Comparison of ENCODE assay signal across 9 mouse cellular contexts in the genomic region with DNA sequence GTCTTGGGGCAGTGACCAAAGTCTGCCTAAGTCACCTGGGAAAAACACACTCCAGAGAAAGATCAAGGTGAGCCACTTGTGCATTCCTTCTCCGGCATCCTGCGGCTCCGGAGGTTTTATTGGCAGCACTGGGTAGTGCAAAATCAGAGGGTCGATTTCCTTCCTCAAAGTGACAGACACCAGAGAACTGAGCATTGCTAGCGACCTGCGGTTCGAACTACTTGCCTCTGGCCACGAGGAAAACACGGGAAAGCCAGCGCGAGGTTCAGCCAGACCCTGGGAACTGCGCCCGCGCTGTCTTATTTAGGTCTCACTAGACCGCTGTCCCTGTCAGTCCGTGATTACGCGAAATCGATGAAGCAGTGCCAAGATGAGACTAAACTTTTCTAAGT. TPM values are rescaled to one million over a fixed set of nuclear protein-coding genes. Genes with fewer than 3 reads are reported as not detected.
DNase-seq lines count a peak whose midpoint lies in the region; ATAC-seq lines count a peak whose summit lies in the region.
"Had no signal": no experiment of that assay in that cellular context is flagged by ENCODE, and none has a peak within 500 bp of the region (broad histone marks: within the 10 kb centered on the region; RNA-seq: fewer than 3 reads in every experiment).

No protein-coding gene starts in this region.

- H3K27me3 ChIP-seq in heart, embryonic 11.5 days (ENCODE audit: control insufficient read depth, insufficient read depth, low read length): peaks cover 16% of the 10 kb centered on the region
- peaks cover 12% of the 10 kb centered on the region for H3K27me3 ChIP-seq in intestine, embryonic 15.5 days (replicated peaks)
- peaks cover 32% of the 10 kb centered on the region for H3K27me3 ChIP-seq in liver, embryonic 16.5 days (ENCODE audit: control insufficient read depth, insufficient read depth, low read depth, low read length)

- no peaks in the 10 kb centered on the region for H3K9me3 ChIP-seq in heart, embryonic 11.5 days (replicated peaks; ENCODE audit: control insufficient read depth, low read length)
- no peaks in the 10 kb centered on the region for H3K9me3 ChIP-seq in intestine, embryonic 15.5 days
- no peaks in the 10 kb centered on the region for H3K9me3 ChIP-seq in liver, embryonic 16.5 days (replicated peaks; ENCODE audit: control insufficient read depth, low read length)

- H3K9ac ChIP-seq in heart, embryonic 11.5 days (ENCODE audit: low read depth, low read length): no peak overlapping the region
- H3K9ac ChIP-seq in intestine, embryonic 15.5 days: no peak overlapping the region
- H3K9ac ChIP-seq in liver, embryonic 16.5 days (ENCODE audit: low read depth, low read length): no peak overlapping the region

- WGBS in heart, embryonic 11.5 days (ENCODE audit: insufficient replicate concordance): 2% methylated on average over 19 of the region's 19 CpGs
- WGBS in intestine, embryonic 15.5 days: 2% methylated on average over 19 of the region's 19 CpGs
- WGBS in liver, embryonic 16.5 days (ENCODE audit: insufficient replicate concordance): 1% methylated on average over 19 of the region's 19 CpGs

- H3K4me3 ChIP-seq in heart, embryonic 11.5 days (ENCODE audit: low read depth, low read length): peak overlapping the region; percentile 70
- peak overlapping the region; percentile 66 for H3K4me3 ChIP-seq in intestine, embryonic 15.5 days (replicated peaks)
- peak overlapping the region; percentile 52; the same call in 1 of the 2 replicates for H3K4me3 ChIP-seq in liver, embryonic 16.5 days (ENCODE audit: low read depth, low read length)

- DNase-seq in heart, adult 11 months: no peak
- peak; percentile 57 for DNase-seq in cerebellum, adult 11-12 months
- peak; percentile 30 for DNase-seq in forelimb bud, embryonic 11.5 days (ENCODE audit: low read depth, low spot score)
- DNase-seq in ovary, postnatal 36 days (ENCODE audit: low spot score): peak; percentile 14
- no peak for DNase-seq in natural killer cell, adult 2 months (ENCODE audit: low spot score in 2 of 2)

- H3K4me2 ChIP-seq in heart, embryonic 11.5 days: peak overlapping the region; percentile 77
- H3K4me2 ChIP-seq in intestine, embryonic 15.5 days (replicated peaks): peak overlapping the region; percentile 97
- H3K4me2 ChIP-seq in liver, embryonic 16.5 days (ENCODE audit: low read depth, low read length): peak overlapping the region; percentile 68; the same call in 1 of the 2 replicates

- no peaks in the 10 kb centered on the region; the same call in 1 of the 2 replicates for H3K4me1 ChIP-seq in heart, embryonic 11.5 days (ENCODE audit: control insufficient read depth, insufficient read depth, low read length)
- peaks cover 15% of the 10 kb centered on the region; the same call in 1 of the 2 replicates for H3K4me1 ChIP-seq in intestine, embryonic 15.5 days (replicated peaks)
- H3K4me1 ChIP-seq in liver, embryonic 16.5 days (ENCODE audit: control insufficient read depth, low read depth, low read length): no peaks in the 10 kb centered on the region; the same call in 1 of the 2 replicates

- ATAC-seq in heart, embryonic 11.5 days (replicated peaks; ENCODE audit: insufficient number of reproducible peaks, low FRiP score, low TSS enrichment): no peak
- ATAC-seq in intestine, embryonic 15.5 days: no peak
- no peak for ATAC-seq in liver, embryonic 16.5 days (ENCODE audit: low read depth)

- H3K36me3 ChIP-seq in heart, embryonic 11.5 days (ENCODE audit: control insufficient read depth, insufficient read depth, low read length): no peaks in the 10 kb centered on the region
- H3K36me3 ChIP-seq in intestine, embryonic 15.5 days: no peaks in the 10 kb centered on the region
- no peaks in the 10 kb centered on the region for H3K36me3 ChIP-seq in liver, embryonic 16.5 days (ENCODE audit: control insufficient read depth, insufficient read depth)
- H3K36me3 ChIP-seq: G1E had no signal

- H3K27ac ChIP-seq in heart, embryonic 11.5 days (ENCODE audit: low read depth, low read length): no peak overlapping the region
- no peak overlapping the region for H3K27ac ChIP-seq in intestine, embryonic 15.5 days
- H3K27ac ChIP-seq in liver, embryonic 16.5 days (ENCODE audit: low read length): no peak overlapping the region

RNA-seq across cellular contexts. Expression of gene Cacnb4, which starts 1.7 kb away (rescaled TPM):
- 0.30 and 0.37 TPM in 2 replicates for polyA plus RNA-seq in heart, embryonic 11.5 days (2014; fragmentation: Nextera tagmentation; extraction: Ambion mirVana)
- 0.83 and 0.89 TPM in 2 replicates for polyA plus RNA-seq in intestine, embryonic 15.5 days (2015; fragmentation: Nextera tagmentation; extraction: Ambion mirVana)
- 0.12 and 0.21 TPM in 2 replicates for polyA plus RNA-seq in liver, embryonic 16.5 days (2015; fragmentation: Nextera tagmentation; extraction: Ambion mirVana)

Comparison
In these comparisons a context has a peak if more than half of its experiments do, and no peak if none do; other contexts are left out.
1. DNase-seq: peak in cerebellum, adult 11-12 months (single experiment), forelimb bud, embryonic 11.5 days (single experiment) and ovary, postnatal 36 days (single experiment); none in heart, adult 11 months (single experiment) and natural killer cell, adult 2 months (0 of 2).
2. Peak in every context shown above with its lines, with median percentiles within 50 percentile points of each other: H3K4me2 ChIP-seq and H3K4me3 ChIP-seq.